Mouse (Mus musculus): ENCODE results near the gene Lrba. TPM values are rescaled to one million over a fixed set of nuclear protein-coding genes. Genes with fewer than 3 reads are reported as not detected.

Gene Lrba
- polyA plus RNA-seq (2012; rRNA removed) = 10.8 and 12.0 TPM in 2 replicates

GRCm38 (mm10) chr3:86224564-86225421 is at the start of gene Lrba:
TSS of gene Lrba (plus strand) at chr3:86224680.

GRCm38 (mm10) chr3:86548091-86549015 is 323.9 kb downstream of the Lrba start, which contains the start of gene Mab21l2:
TSS of gene Mab21l2 (minus strand) at chr3:86548629.

Other genes starting within 250 kb of the Lrba start
- not detected in 2 replicates for gene Prss48, start 222.2 kb upstream of the Lrba start, polyA plus RNA-seq (2012; rRNA removed)
- 121 and 200 TPM in 2 replicates for gene Rps3a1, start 82.0 kb upstream of the Lrba start, polyA plus RNA-seq (2012; rRNA removed)